Mouse (Mus musculus): ENCODE data around the gene Tcf3.

DNA sequence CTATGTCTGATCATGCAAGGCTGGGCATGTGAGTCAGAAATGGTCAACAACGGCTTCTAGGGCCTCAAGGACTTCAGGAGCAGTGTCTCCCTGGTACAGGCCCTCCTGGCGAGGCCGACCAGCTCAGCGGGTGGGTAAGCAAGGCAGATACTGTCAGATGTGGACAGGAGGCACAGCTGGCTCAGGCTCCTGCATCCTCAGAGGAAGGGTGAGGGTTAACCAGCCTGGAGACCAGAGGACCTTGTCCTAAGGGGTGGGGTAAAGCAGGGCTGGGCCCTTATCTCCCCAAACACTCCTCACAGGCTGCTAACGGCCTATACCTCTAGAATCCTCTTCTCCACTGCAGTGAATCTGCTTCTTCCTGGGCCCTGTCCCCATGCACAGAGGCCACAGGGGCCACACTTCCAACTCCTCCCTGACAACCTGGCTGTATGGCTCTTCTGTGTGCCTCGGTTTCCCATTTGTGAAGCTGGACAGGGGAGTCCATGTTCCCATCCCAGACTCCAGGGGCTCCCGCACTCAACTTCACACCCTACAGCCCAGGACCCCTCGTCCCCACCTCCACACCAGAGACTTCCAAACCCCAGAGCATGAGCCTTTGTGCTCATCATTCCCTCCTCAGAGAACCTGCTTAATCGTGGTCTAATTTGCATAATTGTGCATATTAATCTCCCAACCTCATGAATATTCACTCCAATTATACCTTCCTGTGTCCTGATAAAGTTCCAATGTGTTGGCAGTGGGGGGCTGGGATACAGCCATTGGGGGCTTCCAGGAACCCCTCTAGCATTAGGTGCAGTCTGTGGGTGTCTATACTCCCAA is 11.6 kb downstream of the Tcf3 start:
- no peak for TF ChIP-seq CTCF (IDR thresholded peaks at IDR 0.05; ENCODE audit: borderline replicate concordance, extremely low read depth, insufficient read depth, insufficient read length)
- TF ChIP-seq POLR2A (IDR thresholded peaks at IDR 0.05; ENCODE audit: borderline replicate concordance, extremely low read depth, insufficient read depth, insufficient read length, poor library complexity, severe bottlenecking) = no peak
